Mouse (Mus musculus): Measurements from ENCODE around the gene Sec22b. TPM values are rescaled to one million over a fixed set of nuclear protein-coding genes. Genes with fewer than 3 reads are reported as not detected.

The Sec22b gene
- polyA plus RNA-seq, 1 experiment: 4.3 TPM

DNA sequence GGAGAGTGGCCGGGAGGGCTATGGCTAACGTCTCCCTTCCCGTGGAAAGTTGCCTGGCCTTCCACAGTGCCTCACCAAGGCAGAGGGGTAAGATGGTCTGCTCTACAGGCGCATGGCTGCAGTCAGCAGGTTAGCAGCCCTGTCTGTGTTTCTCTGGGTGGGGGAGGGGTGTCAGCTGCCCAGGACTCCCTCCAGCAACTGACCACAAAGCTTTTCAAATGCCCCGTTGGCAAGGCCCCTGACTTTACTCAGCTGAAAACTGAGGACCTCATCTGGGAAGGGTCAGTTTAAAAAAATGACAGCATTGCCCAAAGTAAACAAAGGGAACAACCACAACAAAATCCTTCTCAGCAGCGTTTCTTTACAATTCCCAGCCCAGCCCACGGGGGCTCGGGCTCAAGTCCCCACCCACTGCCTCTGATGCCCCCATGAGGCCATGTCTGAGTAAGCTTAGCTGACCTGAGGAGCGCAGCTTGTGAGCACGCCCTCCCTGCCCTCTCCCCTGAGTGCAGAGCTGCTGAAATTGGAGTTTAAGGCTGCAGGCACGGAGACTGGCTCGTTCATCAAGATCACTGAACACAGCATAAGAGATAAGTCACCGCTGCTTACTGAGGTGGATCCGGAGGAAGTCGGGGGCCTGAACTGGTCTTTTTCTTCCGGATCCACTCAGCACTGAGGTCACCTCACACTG is 41.4 kb downstream of the Sec22b start:
- Histone ChIP-seq H3K4me3 (replicated peaks) (peak overlapping the region; percentile 48), H3K36me3 (ENCODE audit: control insufficient read depth) (no peaks in the 10 kb centered on the region), H3K9me3 (ENCODE audit: control insufficient read depth, low read length) (no peaks in the 10 kb centered on the region), H3K4me1 (ENCODE audit: control insufficient read depth) (peaks cover 43% of the 10 kb centered on the region), H3K27me3 (ENCODE audit: control insufficient read depth) (no peaks in the 10 kb centered on the region)
- no peak for TF ChIP-seq GATA1 (IDR thresholded peaks at IDR 0.05; ENCODE audit: low read length)
- TF ChIP-seq TAL1 (IDR thresholded peaks at IDR 0.05; ENCODE audit: low read length): no peak

DNA sequence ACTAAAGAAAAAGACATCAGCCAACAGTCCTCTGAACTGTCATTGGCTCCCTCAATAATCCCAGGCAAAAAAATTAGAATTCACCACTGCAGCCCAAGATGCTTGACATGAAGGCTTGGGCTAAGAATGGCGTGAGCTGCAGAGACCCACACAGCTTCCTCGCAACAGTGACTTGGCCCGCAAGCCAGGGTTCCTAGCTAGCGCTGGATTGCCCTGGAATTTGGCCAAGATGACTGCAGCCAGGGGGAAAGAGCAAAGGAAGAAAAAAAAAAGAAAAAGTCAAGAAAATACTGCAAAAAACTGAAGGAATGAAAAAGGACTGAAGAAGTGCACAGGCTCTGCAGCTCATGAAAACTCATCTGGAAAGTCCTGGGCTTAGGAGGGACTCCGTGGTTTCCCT is 43.5 kb downstream of the Sec22b start:
- no peak for TF ChIP-seq GATA1 (IDR thresholded peaks at IDR 0.05; ENCODE audit: low read length)
- no peak for TF ChIP-seq TAL1 (IDR thresholded peaks at IDR 0.05; ENCODE audit: low read length)
- Histone ChIP-seq H3K36me3 (ENCODE audit: control insufficient read depth) (no peaks in the 10 kb centered on the region), H3K4me1 (ENCODE audit: control insufficient read depth) (peaks cover 30% of the 10 kb centered on the region), H3K9me3 (ENCODE audit: control insufficient read depth, low read length) (no peaks in the 10 kb centered on the region), H3K27me3 (ENCODE audit: control insufficient read depth) (no peaks in the 10 kb centered on the region), H3K4me3 (replicated peaks) (no peak overlapping the region)

DNA sequence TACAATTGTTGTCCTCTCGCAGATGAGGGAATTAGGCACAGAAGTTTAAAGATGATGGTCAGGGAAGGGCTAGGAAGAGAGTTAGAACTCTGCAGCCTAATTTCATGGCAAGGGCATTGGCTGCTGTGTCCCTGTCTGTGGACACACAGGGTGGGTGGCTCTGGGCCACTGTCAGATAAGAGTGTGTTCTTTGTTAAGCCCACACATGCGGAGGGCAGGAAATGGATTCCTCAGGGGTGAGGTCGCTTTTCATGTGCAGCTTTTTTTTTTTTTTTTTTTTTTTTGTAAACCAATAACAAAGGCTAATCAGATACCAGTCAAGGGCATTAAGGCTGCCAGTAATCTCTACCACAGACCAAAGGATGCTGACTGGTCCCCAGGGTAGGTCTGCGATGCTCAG is 45.4 kb downstream of the Sec22b start:
- H3K9me3 ChIP-seq (ENCODE audit: control insufficient read depth, low read length): no peaks in the 10 kb centered on the region
- no peaks in the 10 kb centered on the region for H3K27me3 ChIP-seq (ENCODE audit: control insufficient read depth)
- H3K36me3 ChIP-seq (ENCODE audit: control insufficient read depth): no peaks in the 10 kb centered on the region
- H3K4me3 ChIP-seq (replicated peaks): no peak overlapping the region
- TF ChIP-seq GATA1 (IDR thresholded peaks at IDR 0.05; ENCODE audit: low read length) (no peak), TAL1 (IDR thresholded peaks at IDR 0.05; ENCODE audit: low read length) (no peak)
- peaks cover 19% of the 10 kb centered on the region for H3K4me1 ChIP-seq (ENCODE audit: control insufficient read depth)

DNA sequence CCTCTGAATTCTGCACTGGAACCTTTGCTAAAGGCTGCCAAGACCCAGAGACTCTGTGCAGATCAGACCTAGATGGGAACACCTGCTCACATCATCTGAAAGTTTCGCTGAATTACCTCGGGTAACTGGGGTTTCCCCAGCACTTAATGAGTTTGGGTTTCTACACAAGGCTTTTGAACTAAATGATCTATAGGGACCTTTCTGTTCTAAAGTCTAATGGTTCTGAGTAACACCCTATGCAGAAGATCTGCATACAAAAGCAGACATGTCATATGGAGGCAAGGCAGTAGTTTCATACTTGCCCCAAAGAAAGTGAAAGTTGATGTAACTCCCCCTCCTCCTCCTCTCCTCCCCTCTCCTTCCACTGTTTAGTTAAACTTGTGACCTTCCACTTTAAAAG is 47.5 kb downstream of the Sec22b start:
- H3K9me3 ChIP-seq (ENCODE audit: control insufficient read depth, low read length): no peaks in the 10 kb centered on the region
- H3K27me3 ChIP-seq (ENCODE audit: control insufficient read depth): no peaks in the 10 kb centered on the region
- peaks cover 6% of the 10 kb centered on the region; the same call in 1 of the 2 replicates for H3K4me1 ChIP-seq (ENCODE audit: control insufficient read depth)
- TF ChIP-seq GATA1 (IDR thresholded peaks at IDR 0.05; ENCODE audit: low read length) (no peak), TAL1 (IDR thresholded peaks at IDR 0.05; ENCODE audit: low read length) (no peak)
- H3K36me3 ChIP-seq (ENCODE audit: control insufficient read depth): no peaks in the 10 kb centered on the region
- H3K4me3 ChIP-seq (replicated peaks): no peak overlapping the region

DNA sequence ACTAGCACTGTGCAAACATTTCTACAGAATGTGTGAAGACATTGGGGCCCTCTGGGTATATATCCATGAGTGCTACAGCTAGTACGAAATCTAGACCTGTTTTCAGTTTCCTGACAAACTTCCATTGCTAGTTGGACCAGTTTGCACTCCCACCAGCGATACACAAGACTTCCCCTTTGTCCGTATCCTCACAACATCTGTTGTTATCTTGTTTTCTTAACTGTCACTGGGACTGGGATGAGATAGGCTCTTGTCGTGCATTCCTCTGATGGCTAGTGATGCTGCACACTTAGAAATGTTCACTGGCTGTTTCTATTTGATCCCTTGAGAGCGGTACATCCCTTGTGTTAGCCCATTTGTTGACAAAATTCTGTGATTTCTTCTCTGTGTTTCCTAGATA is 49.0 kb downstream of the Sec22b start:
- TF ChIP-seq TAL1 (IDR thresholded peaks at IDR 0.05; ENCODE audit: low read length) (no peak), GATA1 (IDR thresholded peaks at IDR 0.05; ENCODE audit: low read length) (no peak)
- H3K36me3 ChIP-seq (ENCODE audit: control insufficient read depth): no peaks in the 10 kb centered on the region

DNA sequence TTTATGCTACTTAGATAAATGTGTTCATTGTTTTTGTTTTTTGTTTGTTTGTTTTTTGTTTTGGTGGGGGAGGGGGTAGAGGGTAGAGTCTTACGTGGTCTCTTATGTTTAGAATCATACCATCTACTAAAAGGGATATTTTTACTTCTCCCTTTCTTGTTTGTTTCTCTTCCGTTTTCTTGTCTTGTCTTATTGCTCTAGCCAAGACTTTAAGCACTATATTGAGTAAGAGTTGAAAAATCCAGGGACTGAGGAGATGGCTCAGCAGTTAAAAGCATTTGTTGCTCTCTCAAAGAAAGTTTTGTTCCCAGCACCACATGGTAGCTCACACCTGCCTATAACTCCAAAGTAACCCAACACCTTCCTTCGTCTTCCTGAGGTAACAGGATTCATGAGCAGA is 50.1 kb downstream of the Sec22b start:
- no peak for TF ChIP-seq TAL1 (IDR thresholded peaks at IDR 0.05; ENCODE audit: low read length)
- no peak for TF ChIP-seq GATA1 (IDR thresholded peaks at IDR 0.05; ENCODE audit: low read length)
- Histone ChIP-seq H3K36me3 (ENCODE audit: control insufficient read depth) (no peaks in the 10 kb centered on the region), H3K4me1 (ENCODE audit: control insufficient read depth) (peaks cover 6% of the 10 kb centered on the region; the same call in 1 of the 2 replicates), H3K27me3 (ENCODE audit: control insufficient read depth) (no peaks in the 10 kb centered on the region), H3K9me3 (ENCODE audit: control insufficient read depth, low read length) (peaks cover 11% of the 10 kb centered on the region), H3K4me3 (replicated peaks) (no peak overlapping the region)

More for the DNA sequence above, 49.0 kb downstream of the Sec22b start:
- H3K4me1 ChIP-seq (ENCODE audit: control insufficient read depth): peaks cover 6% of the 10 kb centered on the region; the same call in 1 of the 2 replicates
- peaks cover 10% of the 10 kb centered on the region for H3K9me3 ChIP-seq (ENCODE audit: control insufficient read depth, low read length)
- H3K27me3 ChIP-seq (ENCODE audit: control insufficient read depth): no peaks in the 10 kb centered on the region
- no peak overlapping the region for H3K4me3 ChIP-seq (replicated peaks)

DNA sequence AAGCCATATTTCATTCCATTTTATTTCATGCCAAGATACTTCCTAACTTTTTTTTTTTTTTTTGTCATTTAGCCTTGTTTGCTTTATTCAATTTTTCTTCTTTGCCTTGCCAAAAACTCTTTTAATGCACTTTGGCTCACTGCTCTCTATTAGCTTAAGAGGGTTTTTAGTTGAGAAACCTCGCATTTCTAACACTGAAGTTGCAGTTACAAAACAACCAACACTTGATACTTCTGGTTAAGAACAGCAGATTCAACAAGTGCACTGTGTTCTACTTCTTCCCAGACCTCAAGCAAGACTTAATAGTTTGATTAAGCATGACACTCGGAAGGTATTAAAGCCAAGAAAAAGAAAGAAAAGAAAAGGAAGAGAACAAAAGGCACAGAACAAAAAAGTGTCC is 52.2 kb downstream of the Sec22b start:
- Histone ChIP-seq H3K4me3 (replicated peaks) (no peak overlapping the region), H3K27me3 (ENCODE audit: control insufficient read depth) (no peaks in the 10 kb centered on the region), H3K4me1 (ENCODE audit: control insufficient read depth) (no peaks in the 10 kb centered on the region; the same call in 1 of the 2 replicates), H3K9me3 (ENCODE audit: control insufficient read depth, low read length) (peaks cover 11% of the 10 kb centered on the region), H3K36me3 (ENCODE audit: control insufficient read depth) (no peaks in the 10 kb centered on the region)
- no peak for TF ChIP-seq GATA1 (IDR thresholded peaks at IDR 0.05; ENCODE audit: low read length)
- TF ChIP-seq TAL1 (IDR thresholded peaks at IDR 0.05; ENCODE audit: low read length): no peak

DNA sequence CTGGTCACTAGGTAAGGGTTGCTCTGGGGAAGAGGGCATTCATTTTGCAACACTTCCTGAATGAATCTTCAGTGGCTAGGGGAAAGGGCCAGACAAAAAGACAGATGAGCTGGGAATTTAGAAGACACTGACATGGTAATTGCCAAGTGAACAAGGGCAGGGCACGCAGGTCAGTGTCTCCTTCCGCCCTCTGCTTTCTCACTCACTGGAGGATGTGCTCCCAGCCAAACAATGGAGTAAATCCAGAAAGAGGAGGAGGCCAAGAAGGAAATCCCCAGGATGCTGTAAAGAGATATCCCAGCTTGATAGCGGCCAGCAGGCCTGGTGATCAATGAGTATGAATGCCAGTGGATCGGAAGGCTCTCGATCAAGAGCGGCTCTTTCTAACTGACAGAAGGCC is 55.3 kb downstream of the Sec22b start:
- Histone ChIP-seq H3K4me3 (replicated peaks) (no peak overlapping the region), H3K36me3 (ENCODE audit: control insufficient read depth) (no peaks in the 10 kb centered on the region), H3K9me3 (ENCODE audit: control insufficient read depth, low read length) (peaks cover 11% of the 10 kb centered on the region), H3K27me3 (ENCODE audit: control insufficient read depth) (no peaks in the 10 kb centered on the region), H3K4me1 (ENCODE audit: control insufficient read depth) (no peaks in the 10 kb centered on the region)
- TF ChIP-seq TAL1 (IDR thresholded peaks at IDR 0.05; ENCODE audit: low read length): no peak
- TF ChIP-seq GATA1 (IDR thresholded peaks at IDR 0.05; ENCODE audit: low read length): no peak

DNA sequence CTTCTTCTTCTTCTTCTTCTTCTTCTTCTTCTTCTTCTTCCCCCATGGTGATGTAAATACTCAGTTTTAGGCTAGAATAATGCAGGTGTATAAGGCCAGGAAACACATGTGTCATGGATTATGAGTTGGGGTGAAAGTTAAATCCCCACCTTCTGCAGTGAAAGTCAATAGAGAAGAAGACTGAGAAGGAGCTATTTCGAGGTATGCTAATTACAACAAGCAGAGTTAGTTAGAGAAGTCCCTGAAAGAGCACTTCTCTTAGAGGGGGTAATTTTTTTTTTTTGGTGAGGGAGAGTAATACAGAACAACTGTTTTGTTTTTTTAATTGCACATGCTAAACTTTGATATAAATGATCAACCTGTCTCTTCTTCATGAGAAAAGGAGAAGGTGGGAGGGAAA is 55.9 kb downstream of the Sec22b start:
- H3K4me3 ChIP-seq (replicated peaks): no peak overlapping the region
- H3K36me3 ChIP-seq (ENCODE audit: control insufficient read depth): no peaks in the 10 kb centered on the region
- H3K27me3 ChIP-seq (ENCODE audit: control insufficient read depth): no peaks in the 10 kb centered on the region
- H3K9me3 ChIP-seq (ENCODE audit: control insufficient read depth, low read length): peaks cover 11% of the 10 kb centered on the region
- TF ChIP-seq TAL1 (IDR thresholded peaks at IDR 0.05; ENCODE audit: low read length) (no peak), GATA1 (IDR thresholded peaks at IDR 0.05; ENCODE audit: low read length) (no peak)
- H3K4me1 ChIP-seq (ENCODE audit: control insufficient read depth): no peaks in the 10 kb centered on the region
